Mouse (Mus musculus) ES-E14 (cell line): ENCODE measurements at regions not wholly inside any gene's neighbourhood (a gene's known extent, or its start where the extent isn't known, plus 50 kb on each side); places are given as distances from the start of the nearest gene placed in this dataset.

Experiments
- DNase-seq: peaks from one replicate; pipeline ENCODE4 v3.0.0-alpha.2; 2013; ENCODE audit warnings: low read depth, low spot score
- H3K27ac ChIP-seq: 2 replicates; pipeline ENCODE4 v1.5.1; 2012; ENCODE audit warnings: low read depth, mild to moderate bottlenecking, low read length, moderate library complexity, mixed read lengths; ENCODE audit not compliant: poor library complexity, insufficient read depth, severe bottlenecking
- H3K36me3 ChIP-seq: 2 replicates; pipeline ENCODE4 v1.6.1; 2012; ENCODE audit warnings: mild to moderate bottlenecking, low read length, moderate library complexity, mixed read lengths; ENCODE audit not compliant: control insufficient read depth, poor library complexity, insufficient read depth, severe bottlenecking
- H3K4me1 ChIP-seq, 2 experiments: fragments of 150-350 bp in 1 of 2; sonication (generic) in 1 of 2; 2 replicates each; pipeline ENCODE4 v1.6.1; 2012; ENCODE audit warnings: low read length in 2 of 2, mild to moderate bottlenecking in 1 of 2, mixed read lengths in 1 of 2; ENCODE audit not compliant: control insufficient read depth in 2 of 2, insufficient read depth in 2 of 2, poor library complexity in 1 of 2
- H3K4me3 ChIP-seq, 2 experiments: fragments of 150-350 bp in 1 of 2; sonication (generic) in 1 of 2; 2 replicates each; pipeline ENCODE4 v1.5.1; 2012; ENCODE audit warnings: low read length in 2 of 2, low read depth in 1 of 2, mild to moderate bottlenecking in 1 of 2, mixed read lengths in 1 of 2; ENCODE audit not compliant: insufficient read depth in 1 of 2, poor library complexity in 1 of 2, severe bottlenecking in 1 of 2
- H3K9ac ChIP-seq: 2 replicates; pipeline ENCODE4 v1.6.1; 2012; ENCODE audit warnings: low read depth, mild to moderate bottlenecking, low read length, mixed read lengths; ENCODE audit not compliant: poor library complexity, insufficient read depth, severe bottlenecking
- H3K9me3 ChIP-seq: fragments of 150-350 bp; sonication (generic); 2 replicates; pipeline ENCODE4 v1.6.1; 2012; ENCODE audit warnings: low read depth, mild to moderate bottlenecking, low read length; ENCODE audit not compliant: control insufficient read depth, insufficient read depth
- CHD2 ChIP-seq: IDR thresholded peaks from 2 replicates; pipeline ENCODE4 v1.6.1; 2014; ENCODE audit warnings: mild to moderate bottlenecking, low read depth, low read length, inconsistent platforms
- HCFC1 ChIP-seq: IDR thresholded peaks from 2 replicates; pipeline ENCODE4 v1.6.1; 2012; ENCODE audit warnings: low read length, inconsistent platforms, borderline replicate concordance; ENCODE audit not compliant: insufficient read depth
- MAFK ChIP-seq: IDR thresholded peaks from 2 replicates; pipeline ENCODE4 v1.6.1; 2014; ENCODE audit warnings: mild to moderate bottlenecking, low read depth, low read length, inconsistent platforms; ENCODE audit not compliant: insufficient read depth
- ZC3H11A ChIP-seq: IDR thresholded peaks from 2 replicates; pipeline ENCODE4 v1.6.1; 2012; ENCODE audit warnings: low read depth, mild to moderate bottlenecking, inconsistent platforms, low read length, borderline replicate concordance
- ZNF384 ChIP-seq: IDR thresholded peaks from 2 replicates; pipeline ENCODE4 v1.6.1; 2012; ENCODE audit warnings: low read depth, low read length, inconsistent platforms
- in situ Hi-C, 2 experiments: fragments of 600-800 bp; cut with MboI; formaldehyde crosslinking; loops; one replicate each; pipeline ENCODE4 v1.15.1; 2025; ENCODE audit warnings: low sequenced_read_pairs in 2 of 2, inconsistent platforms in 1 of 2; ENCODE audit not compliant: unreplicated experiment in 2 of 2

DNA sequence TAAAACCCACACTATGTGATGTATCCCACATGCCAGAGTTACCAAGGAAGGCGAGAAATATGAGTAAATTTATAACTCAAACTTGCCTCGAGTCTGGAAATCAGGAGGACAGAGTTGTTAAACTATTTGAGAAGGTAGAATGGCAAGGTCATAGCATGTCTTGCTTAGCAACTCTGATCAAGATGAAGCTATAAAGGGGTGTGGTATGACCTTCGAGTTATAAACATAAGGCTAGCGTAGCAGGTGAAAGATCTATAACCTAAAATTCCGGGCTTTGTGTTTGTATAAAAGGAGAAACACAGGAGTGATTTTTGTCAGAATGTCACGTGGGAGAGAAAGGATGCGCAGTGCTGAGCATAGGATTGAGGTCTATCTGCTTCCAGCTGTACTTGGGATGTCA lies 490.0 kb downstream of the 1190002N15Rik start:
- in situ Hi-C loops = no loop called here
- no peak overlapping the region for H3K4me3 ChIP-seq
- TF ChIP-seq ZC3H11A = no peak
- no peak for TF ChIP-seq ZNF384
- no peak for TF ChIP-seq HCFC1
- TF ChIP-seq MAFK = no peak
- H3K4me1 ChIP-seq = no peaks in the 10 kb centered on the region
- no peak for DNase-seq
- no peaks in the 10 kb centered on the region for H3K36me3 ChIP-seq
- no peak overlapping the region for H3K27ac ChIP-seq
- no peaks in the 10 kb centered on the region for H3K9me3 ChIP-seq
- H3K9ac ChIP-seq = no peak overlapping the region

GRCm38 (mm10) chr9:94045462-94046126 lies 492.3 kb downstream of the 1190002N15Rik start:
- Histone ChIP-seq H3K27ac (no peak overlapping the region), H3K9ac (no peak overlapping the region), H3K36me3 (no peaks in the 10 kb centered on the region), H3K4me1 (no peaks in the 10 kb centered on the region), H3K9me3 (no peaks in the 10 kb centered on the region), H3K4me3 (no peak overlapping the region)
- DNase-seq = no peak
- in situ Hi-C loops = no loop called here
- TF ChIP-seq ZNF384 (no peak), MAFK (no peak), HCFC1 (no peak), ZC3H11A (no peak), CHD2 (no peak)

DNA sequence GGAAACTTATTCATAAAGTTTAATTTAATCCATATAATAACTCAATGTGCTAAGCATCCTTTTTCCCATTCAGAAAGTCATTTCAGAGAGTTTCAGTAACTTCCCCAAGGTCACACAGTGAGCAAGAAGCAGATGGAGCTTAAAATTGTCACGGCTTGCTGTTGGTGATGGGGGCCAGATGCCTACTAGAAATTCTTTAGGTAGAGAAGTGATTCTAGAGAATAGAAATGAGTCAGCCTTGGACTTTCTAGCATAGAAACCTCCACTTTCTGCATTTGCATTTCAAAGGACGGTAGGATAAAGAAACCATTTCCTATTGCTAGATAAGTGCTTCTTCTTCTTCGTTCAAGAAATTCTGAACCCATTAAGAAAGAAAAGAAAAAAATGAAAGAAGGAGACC lies 514.1 kb downstream of the 1190002N15Rik start:
- in situ Hi-C loops = no loop called here
- TF ChIP-seq MAFK (no peak), ZC3H11A (no peak), ZNF384 (no peak), HCFC1 (no peak), CHD2 (no peak)
- no peak overlapping the region for H3K4me3 ChIP-seq
- DNase-seq = no peak
- H3K36me3 ChIP-seq = no peaks in the 10 kb centered on the region
- no peak overlapping the region for H3K27ac ChIP-seq
- no peaks in the 10 kb centered on the region for H3K9me3 ChIP-seq
- H3K9ac ChIP-seq = no peak overlapping the region
- H3K4me1 ChIP-seq = no peaks in the 10 kb centered on the region

GRCm38 (mm10) chr9:94021293-94021903 lies 516.5 kb downstream of the 1190002N15Rik start:
- in situ Hi-C loops = no loop called here
- no peak overlapping the region for H3K4me3 ChIP-seq
- no peaks in the 10 kb centered on the region for H3K4me1 ChIP-seq
- TF ChIP-seq CHD2 (no peak), HCFC1 (no peak), ZNF384 (no peak), ZC3H11A (no peak), MAFK (no peak)
- H3K36me3 ChIP-seq = no peaks in the 10 kb centered on the region
- DNase-seq = no peak
- H3K9me3 ChIP-seq = no peaks in the 10 kb centered on the region
- H3K9ac ChIP-seq = no peak overlapping the region
- no peak overlapping the region for H3K27ac ChIP-seq
